Mouse (Mus musculus): ENCODE data around the gene Mrpl12.

DNA sequence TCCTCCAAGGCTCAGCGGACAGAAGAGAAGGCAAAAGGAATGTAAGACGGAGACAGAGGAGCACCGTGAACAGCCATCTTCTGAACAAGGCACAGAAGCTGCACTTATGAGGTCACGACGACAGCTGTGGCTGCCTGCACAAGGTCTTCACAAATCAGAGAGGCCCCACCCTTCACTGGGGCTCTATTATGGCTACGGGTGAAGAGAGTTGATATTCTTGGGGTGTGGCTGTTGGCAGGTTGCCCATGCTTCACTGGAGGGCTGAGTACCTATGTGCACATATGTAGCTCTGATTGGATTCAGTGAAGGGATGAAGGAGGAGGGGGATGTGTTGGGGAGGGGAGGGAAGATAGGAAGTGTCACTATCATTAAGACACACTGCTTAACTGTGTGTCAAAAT lies 34.1 kb downstream of the Mrpl12 start:
- TF ChIP-seq TCF12 (IDR thresholded peaks at IDR 0.05; ENCODE audit: insufficient read depth, poor library complexity, severe bottlenecking): no peak
- no peak for TF ChIP-seq E2F4 (IDR thresholded peaks at IDR 0.05; ENCODE audit: insufficient read depth)
- TF ChIP-seq POLR2A (IDR thresholded peaks at IDR 0.05; ENCODE audit: insufficient read length, low read depth): no peak
- TF ChIP-seq MAX (IDR thresholded peaks at IDR 0.05; ENCODE audit: low read depth): no peak
- no peak for TF ChIP-seq USF1 (IDR thresholded peaks at IDR 0.05; ENCODE audit: low read depth)
- no peak for TF ChIP-seq CEBPB (IDR thresholded peaks at IDR 0.05; ENCODE audit: insufficient read depth, poor library complexity, severe bottlenecking)
